Mouse (Mus musculus) cortical plate, adult 2 months (tissue): ENCODE measurements around the gene Prdm2.

Source experiments
- CTCF ChIP-seq: fragments of 200-500 bp; IDR thresholded peaks from 2 replicates; pipeline ENCODE4 v1.5.1; 2011; ENCODE audit warnings: mild to moderate bottlenecking, control low read depth, low read length; ENCODE audit not compliant: insufficient read depth; ENCODE audit errors: extremely low read depth
- POLR2A ChIP-seq: fragments of 200-500 bp; IDR thresholded peaks from 2 replicates; pipeline ENCODE4 v1.6.1; 2011; ENCODE audit warnings: mild to moderate bottlenecking, low read length, control low read depth; ENCODE audit not compliant: insufficient read depth; ENCODE audit errors: extremely low read depth

- TF ChIP-seq CTCF, result no peak
- no peak for TF ChIP-seq POLR2A
Measured at GRCm38 (mm10) chr4:143213571-143213970, 776 bp upstream of the Prdm2 start.
